Mouse (Mus musculus) urinary bladder, postnatal 4 days (tissue): ENCODE measurements around the gene Alkbh2.
A peak's percentile ranks its signal among the peaks of the same experiment; 100 is the strongest.

ENCODE experiments used
- DNase-seq, 2 experiments: peaks; one replicate each; pipeline ENCODE4 v3.0.0; 2021 to 2022; ENCODE audit warnings: low spot score in 2 of 2

Gene Alkbh2

DNA sequence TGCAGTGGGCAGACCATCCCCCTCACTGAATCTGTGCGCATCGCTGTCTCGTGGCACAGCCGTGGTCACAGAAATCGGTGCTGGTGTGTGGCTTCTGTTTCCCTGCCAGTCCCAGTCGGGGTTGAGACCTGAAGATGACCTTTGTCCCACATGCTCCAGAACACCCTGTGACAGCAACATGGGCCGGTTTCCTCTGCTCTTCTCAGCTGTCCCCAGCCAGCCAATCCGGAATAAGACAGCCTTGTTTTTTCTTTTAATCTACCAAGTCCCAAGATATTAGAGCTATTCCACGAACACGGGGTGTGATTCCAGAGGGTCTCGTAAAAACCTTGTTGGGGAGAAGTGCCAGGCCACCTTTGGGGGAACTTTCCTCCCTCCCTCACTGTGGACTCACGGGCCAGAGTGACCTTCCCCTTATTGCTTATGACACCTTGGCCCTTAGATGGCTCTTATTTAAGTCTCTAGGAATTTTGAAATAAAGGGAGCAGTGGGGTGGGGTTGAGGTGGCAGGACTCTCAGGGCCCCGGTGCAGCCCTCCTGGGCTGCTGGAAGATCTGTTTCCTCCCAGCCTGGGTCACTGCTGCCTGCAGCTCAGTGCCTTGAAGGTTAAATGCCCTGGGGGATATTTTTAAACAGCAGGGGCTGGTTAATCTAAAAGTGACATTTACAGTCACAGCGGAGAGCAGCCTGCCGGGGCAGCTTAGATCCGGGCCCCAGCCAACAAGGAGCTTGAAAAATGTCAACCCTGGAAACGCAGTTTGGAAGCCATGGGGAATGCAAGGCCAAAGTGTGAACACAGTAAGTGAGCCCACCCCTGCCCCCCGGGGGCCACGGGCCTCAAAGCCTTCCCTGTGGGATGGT lies 18.2 kb upstream of the Alkbh2 start, which contains the start of gene Acacb:
TSS of gene Acacb (plus strand) at position 508 of the 861 bp plus-strand sequence.
- DNase-seq = no peak

DNA sequence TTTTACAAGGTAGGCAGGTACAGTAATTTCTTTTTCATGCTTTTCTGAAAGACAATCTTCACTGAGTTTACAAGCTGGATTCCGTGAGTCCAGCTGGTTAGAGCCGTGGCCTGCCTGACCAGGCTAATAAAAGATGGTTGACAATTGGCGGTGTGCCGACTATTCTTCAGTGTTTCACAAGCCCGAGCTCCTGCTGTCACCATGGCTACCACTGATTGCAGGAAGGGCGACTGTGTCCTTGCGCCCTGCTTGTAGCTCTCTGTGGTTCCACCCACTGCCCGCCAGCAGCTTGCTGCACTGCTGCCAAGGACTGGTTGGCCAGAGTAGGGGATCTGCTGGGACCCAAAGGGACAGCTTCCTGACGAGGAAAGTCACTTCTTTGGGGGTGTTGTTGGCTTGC lies 11.2 kb upstream of the Alkbh2 start:
- peak; percentile 67 to 77 for DNase-seq

DNA sequence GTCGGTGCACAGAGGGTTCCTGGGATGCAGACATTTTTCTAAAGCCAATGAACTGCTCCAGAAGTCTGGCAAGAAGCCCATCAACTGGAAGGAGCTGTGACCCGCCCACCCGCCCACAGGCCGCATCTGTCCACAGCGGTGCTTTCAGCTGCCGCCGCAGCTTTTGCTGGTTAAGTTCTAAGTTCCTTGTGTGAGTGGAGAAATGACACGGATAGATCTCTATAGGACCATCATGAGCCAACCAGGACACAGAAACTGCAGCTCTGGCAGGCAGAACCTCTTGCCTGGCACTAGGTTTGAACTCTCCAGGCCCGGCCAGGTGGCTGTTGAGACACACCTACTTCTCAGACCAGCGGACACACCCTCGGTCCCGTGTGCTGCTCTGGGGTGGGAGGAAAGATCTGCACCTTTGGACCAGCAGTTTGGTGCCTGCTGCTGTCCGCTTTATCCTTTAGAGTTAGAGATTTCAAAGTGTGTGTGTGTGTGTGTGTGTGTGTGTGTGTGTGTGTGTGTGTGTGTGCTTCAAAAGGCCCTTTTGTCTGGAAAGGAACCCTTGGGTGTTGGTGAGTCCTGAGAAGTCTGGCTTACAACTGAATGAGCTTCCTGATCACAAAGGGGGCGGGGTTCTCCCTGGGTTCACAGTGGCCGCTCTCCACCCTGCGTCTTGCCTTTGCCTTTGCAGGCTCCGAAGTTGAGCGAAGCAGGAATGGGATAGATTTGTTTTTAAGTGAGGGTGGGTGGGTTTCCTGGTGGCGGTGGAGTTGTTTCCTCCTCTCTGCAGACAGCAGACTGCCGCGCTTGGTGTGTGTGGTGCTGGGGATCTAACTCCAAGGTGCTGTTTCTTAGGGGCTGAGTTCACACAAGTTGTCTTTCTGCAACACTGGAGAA lies 10.5 kb upstream of the Alkbh2 start:
- no peak for DNase-seq

DNA sequence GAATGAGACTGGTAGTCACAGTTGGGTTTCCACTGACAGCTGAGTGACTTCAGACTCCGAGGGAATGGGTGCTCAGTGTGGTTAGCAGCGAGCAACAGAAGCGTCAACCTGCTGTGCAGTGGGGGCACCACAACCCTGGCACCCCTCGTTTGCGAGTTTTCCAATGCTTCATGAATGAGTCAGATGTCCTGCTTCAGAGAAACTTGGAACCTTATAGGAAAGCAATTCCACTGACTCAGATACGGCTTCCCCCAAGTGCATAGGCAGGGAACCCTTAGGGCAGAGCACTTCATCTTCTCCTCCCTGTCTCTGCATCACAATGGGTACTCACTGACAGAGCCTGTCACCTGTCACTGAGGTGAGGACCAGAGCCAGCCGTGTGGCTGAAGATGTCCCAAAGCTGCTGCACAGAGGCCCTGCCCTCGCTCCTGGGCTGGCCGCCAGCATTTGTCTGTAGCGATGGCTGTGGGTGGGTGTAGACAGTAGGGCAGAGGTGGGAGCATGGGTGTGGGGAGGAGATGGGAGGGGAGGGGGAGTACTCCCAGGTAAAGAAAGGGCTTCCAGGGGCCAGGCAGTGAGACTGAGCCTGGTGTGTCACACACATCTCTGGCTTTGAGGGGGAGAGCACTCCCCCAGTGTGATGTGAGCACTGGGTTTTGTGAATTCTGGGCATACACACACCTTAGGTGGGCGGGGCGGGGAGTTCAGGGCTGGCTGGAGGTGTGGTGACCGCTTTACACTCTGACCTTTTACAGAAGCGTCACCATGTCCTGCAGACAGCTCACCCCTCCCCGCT lies 9.7 kb upstream of the Alkbh2 start:
- no peak for DNase-seq

DNA sequence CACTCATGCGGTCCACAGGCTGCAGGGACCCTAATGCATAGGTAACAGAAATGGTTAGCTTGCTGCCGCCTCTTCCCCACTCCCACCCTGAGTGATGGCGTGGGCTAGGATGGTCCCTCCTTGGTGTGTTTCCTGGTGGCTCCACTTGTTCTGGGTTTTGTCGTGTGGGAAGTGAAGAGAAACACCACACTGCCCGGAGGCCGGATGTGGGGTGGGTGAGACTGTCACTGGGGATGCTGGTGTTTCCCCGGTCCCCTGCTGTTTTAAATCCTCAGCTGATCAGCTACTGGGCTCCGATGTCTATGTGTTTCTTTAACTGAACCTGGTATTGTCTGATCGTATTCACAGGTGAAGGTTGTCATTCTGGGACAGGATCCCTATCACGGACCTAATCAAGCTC lies 7.5 kb upstream of the Alkbh2 start:
- DNase-seq = no peak

DNA sequence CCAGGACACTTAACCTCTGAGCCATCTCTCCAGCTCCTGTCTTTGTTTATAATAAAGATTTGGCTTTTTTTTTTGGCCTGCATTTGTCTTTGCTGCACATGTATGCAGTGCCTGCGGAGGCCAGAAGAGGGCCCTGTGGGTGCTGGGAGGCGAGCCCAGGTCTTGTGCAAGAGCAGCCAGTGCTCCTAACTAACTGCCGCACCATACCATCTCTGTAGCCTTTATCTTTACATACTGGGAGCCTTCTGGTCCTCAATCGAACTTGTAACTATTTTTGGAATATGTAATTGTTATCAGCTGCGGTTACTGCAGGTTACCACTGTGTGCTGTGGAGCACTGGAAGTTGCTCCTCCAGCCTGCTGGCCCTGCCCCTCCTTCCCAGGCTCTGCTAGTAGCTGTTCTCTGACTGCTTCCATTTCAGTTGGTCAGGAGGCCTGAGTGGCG lies 6.1 kb upstream of the Alkbh2 start:
- peak; percentile 46 to 80 for DNase-seq

DNA sequence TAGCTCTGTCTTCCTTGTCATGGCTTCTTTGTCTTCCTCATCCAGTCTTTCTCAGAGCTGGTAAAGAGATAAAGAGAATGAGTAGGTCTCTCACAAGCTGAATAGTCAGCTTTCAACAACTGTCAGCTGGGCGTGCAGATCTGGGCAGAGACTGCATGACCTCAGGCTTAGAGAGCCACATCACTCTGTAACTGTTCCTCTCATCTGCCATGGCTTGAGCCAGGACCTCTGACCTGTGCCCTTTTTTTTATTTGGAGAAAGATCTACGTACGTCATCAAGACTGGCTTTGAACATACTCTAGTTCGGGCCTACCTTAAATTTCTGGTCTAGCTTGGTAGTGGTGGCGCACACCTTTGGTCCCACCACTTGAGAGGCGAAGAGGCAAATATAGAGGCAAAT lies 4.8 kb upstream of the Alkbh2 start:
- no peak for DNase-seq

DNA sequence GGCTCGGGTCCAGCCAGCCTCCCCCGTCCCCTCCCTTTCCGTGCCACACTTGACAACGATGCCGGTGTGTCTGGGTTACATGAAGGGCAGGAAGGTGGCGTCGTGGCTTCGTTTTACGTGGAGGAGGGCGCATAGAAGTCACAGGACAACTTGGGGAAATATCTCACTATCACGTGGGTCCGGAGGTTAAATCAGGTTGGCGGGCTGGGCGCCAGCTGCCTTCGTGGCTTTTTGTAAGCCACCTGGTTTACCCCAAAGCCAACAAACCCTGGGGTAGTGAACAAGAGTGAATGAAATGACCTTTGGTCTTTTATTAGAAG lies 3.5 kb upstream of the Alkbh2 start:
- DNase-seq = no peak

DNA sequence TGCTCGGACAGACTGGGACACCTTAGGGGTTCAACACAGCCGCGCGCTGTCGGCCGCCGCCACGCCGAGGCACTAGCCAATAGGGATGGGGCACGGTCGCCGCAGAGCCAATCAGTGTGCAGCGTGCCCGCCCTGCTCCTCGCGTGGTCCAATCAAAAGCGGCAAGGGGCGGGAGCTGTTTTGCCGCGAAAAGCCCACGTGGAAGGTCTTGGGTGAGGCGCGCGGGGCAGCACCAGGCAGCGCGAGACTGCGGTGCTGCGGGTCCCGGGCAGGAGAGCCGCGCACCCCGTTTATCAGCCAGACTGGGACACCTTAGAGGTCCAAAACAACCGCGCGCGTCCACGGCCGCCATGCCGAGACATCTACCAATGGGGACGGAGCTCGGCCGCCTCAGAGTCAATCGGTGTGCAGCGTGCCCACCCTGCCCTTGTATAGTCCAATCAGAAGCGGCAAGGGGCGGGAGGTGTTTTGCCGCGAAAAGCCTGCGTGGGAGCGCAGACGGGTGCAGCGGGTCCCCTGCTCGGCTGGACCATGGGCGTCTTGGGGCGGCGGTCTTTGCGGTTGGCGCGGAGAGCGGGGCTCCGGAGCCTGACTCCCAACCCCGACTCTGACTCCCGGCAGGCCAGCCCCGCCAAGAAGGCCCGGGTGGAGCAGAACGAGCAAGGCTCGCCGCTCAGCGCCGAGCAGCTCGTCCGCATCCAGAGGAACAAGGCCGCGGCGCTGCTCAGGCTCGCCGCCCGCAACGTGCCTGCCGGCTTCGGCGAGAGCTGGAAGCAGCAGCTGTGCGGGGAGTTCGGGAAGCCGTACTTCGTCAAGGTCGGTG lies 2.9 kb upstream of the Alkbh2 start:
- peak; percentile 90 to 93 for DNase-seq

DNA sequence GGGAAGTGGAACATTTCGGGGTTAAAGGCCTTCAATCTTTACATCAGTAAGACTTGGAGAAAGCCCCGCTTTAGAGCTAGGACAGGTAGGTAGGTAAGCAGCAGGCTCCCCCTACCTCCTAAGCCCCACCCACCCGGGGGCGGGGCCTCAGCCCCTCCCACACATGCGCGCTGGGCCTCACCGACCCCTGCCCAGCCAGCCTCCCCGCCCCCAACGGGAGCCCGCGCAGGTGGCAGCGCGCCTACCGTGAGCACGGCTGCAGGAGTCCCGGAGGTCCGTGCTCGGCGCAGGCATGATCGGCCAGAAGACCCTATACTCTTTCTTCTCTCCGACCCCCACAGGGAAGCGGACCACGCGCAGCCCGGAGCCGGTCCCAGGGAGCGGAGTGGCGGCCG lies 2.2 kb upstream of the Alkbh2 start, which contains the start of gene Ung:
TSS of gene Ung (plus strand) at position 176 of the 395 bp plus-strand sequence.
- DNase-seq = peak in 1 of 2 experiments; percentile 48

DNA sequence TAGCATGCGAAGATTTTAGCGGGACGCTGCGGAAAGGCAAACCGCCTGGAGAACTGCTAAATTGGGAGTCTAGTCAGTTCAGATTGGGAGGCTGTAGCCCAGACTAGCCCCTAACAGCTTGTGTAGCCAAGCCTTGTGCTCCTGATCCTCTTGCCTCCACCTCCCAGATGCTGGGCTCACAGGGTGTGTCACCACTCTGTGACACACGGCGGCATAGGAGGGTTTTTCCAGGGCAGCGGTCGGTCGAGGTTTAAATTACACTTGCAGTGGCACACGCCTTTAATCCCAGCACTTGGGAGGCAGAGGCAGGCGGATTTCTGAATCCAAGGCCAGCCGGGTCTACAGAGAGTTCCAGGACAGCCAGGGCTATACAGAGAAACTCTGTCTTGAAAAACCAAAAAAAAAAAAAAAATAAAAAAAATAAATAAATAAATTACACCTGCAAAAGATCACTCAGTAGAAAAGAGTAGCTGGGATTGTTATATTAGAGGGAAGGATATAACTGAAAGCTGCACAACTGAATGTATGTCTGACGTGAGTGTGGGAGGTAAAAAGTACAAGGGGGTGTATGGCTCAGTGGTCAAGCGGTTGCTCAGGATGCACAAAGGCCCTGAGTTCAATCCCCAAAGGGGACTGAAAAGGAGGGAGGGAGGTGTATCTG lies 1.7 kb upstream of the Alkbh2 start:
- DNase-seq = no peak

DNA sequence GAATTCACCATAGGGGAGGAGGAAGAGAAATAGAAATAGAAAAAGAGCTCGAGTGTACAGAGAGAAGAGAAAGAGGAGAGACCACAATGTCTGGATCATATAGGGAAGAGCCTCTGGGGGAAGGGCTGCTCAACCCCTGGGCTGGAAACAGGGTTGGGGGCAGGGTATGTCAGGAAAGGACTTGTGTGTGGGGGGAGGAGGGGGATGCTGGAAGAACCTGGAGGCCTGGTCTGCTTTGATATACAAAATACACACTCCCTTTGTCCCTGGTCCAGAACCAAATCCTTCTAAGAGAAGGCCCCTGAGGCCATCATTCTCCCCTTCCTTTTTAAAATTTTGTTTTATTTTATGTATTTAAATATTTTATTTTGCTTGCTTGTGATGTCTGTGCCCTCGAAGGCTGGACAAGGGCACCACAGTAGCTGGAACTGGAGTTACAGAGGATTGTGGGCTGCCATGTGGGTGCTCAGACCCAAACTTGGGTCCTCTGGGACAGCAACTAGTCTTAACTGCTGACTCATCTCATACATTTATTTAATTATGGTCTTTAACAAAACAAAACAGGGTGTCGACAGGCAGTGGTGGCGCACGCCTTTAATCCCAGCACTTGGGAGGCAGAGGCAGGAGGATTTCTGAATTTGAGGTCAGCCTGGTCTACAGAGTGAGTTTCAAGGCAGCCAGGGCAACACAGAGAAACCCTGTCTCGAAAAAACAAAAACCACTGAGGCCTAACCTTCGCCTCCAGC lies 1.3 kb downstream of the Alkbh2 start:
- no peak for DNase-seq

DNA sequence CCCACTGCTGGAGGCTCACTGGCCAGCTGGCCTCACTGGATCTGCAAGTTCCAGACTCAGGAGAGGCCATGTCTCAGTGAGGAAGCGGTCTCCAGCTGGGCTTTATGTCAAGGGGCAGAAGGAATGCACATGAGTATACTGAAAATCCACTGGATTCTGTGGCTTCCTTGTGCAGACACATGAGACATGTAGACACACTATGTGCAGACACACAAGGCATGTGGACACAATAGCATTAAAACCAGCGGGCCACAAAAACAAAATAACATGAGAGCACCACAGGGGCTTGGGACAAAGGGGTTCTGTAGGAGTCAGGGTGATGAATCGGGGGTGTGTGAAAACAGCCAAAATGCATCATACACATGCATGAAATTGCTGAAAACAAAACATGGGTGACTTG lies 2.0 kb downstream of the Alkbh2 start:
- no peak for DNase-seq

DNA sequence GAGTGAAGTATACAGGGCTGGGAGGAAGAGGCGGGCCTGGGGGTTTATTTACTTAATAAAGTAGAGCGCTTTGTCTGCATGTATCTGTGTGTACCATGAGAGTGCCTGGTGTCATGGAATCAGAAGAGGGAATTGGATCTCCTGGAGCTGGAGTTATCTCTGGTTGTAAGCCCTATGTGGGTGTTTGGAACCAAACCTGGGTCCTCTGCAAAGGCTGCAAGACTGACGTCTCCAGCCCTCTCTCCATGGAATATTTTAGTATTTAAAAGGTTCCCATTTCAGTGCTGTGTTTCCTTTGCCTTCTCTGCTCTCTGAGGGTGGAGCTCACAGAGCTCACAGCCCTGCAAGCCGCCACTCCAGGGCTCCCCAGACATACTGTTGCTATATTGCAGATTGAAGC lies 8.2 kb downstream of the Alkbh2 start:
- DNase-seq = no peak

DNA sequence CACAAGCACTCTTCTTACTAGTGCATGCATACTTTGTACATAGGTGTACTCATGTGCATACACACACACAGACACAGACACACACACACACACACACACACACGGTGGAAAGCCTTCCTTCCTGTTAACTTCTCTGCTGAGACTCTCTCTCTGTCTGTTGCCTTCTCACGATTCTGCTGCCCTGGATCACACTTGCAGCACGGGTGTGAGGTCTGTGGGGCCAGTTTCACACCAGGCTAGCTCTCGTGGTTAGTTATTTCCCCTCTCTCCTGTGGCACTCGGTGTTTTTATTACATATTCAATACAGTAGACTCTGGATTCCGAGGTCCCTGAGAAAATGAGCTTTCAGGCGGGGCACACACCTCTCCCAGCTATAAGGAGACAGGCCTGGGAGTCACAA lies 11.4 kb downstream of the Alkbh2 start:
- no peak for DNase-seq

DNA sequence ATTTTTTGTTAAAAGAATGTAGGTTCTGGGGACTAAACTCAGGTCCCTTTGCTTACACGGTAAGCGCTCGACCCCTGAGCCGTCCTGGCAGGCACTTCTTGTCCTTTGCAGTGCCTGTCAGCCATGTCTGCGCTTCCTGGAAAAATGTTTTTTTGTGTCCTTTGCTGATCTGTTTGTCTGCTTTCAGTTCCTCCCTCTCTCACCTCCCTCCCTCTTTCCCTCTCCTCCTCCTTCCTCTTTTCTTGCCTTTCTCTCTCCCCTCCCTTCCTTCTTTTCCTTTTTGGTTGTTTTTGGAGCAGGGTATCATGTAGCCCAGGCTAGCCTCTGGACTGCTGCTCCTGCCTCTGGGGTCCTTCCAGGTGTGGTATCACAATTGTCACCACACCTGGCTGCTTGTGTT lies 13.0 kb downstream of the Alkbh2 start:
- no peak for DNase-seq

DNA sequence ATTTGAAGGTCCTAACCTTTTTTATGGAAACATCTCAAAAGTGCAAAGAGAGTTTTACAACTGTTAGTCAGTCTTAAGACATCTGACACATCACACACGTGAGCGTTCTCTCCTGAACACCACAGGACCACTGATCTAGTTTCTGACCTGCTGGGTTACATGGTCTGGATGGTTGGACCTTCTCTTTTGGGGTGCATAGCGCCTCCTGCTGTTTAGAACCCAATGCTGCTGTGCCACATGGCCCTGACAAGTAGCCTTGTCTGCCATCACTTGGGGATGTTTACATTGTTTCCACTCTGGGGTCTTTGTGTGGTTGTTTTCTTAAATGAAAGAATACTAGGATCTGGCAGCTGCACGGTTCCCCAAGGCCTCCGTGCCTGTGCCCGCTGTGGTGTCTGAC lies 14.7 kb downstream of the Alkbh2 start:
- no peak for DNase-seq

DNA sequence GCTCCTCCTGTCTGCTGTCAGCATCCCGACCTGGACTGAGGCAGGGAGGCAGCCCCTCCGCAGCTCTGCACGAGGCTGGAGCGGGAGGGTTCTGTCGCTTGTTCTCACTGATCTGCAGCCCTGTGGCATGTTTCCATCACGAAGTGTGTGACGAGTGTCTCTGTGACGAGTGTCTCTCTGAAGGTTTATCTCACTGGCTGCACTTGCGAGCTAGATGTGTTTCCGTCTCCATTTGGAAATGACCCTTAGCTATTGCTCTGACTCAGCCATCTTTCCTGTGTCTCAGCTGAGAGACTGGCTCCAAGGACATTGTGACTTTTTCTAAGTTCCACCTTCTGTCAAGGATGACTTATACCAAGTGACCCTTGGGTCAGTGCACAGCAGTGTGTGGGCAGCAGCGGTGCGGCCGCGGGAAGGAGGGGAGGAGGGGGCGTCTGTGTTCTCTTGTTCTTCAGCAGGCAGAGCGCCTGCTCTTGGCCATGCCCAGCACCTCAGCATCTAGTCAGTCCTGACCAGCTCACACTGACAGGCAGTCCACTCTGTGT lies 21.6 kb downstream of the Alkbh2 start:
- no peak for DNase-seq

DNA sequence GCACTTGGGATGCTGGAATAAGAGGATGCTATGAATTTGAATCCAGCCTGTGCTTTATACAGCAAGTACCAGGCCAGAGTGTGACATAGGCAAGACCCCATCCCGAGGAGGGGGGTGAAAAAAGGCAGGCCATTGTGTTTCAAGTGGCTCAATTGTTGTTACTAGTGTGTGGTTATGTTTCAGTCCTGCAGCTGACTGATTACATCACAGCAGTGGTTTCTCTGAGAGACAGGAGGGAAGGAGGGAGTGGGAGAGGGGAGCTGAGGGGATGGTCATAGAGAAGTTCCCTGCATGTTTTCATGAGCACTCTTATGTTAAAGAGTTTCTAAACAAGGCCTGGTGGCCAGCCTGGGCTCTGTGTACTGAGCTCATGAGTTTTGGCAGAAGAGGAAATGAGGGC lies 25.2 kb downstream of the Alkbh2 start:
- DNase-seq = no peak

DNA sequence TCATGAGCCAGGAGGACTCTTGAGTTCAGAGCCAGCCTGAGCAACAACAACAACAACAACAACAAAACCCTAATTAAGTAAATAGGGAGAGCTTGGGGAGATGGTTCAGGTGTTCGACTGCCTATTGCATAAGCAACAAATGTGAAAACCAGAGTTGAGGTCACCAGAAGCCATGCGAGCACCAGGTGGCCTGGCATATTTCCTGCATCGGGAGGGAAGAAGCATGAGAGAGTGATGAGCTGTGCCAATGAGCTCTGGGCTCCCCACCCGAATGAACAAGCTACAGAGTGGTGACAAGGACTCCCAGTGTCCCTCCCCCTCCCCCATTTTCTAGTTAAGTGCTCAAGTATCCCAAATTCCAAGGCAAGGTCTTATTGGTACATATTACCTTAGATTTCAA lies 26.1 kb downstream of the Alkbh2 start:
- DNase-seq = no peak
